Mouse (Mus musculus) forebrain, embryonic 11.5 days (tissue): ENCODE measurements around the gene Gimap8. TPM values are rescaled to one million over a fixed set of nuclear protein-coding genes. Genes with fewer than 3 reads are reported as not detected.

Experiments used
- ATAC-seq: fragments of 200-750 bp; cut with Nextera tagmentation; replicated peaks from 2 replicates; pipeline ENCODE4 v1.8.0; 2017; ENCODE audit warnings: moderate TSS enrichment; ENCODE audit not compliant: low FRiP score
- DNase-seq: peaks from one replicate; pipeline ENCODE4 v3.0.0-alpha.2; 2017; ENCODE audit warnings: low spot score
- H3K27ac ChIP-seq: fragments of 300-500 bp; sonication (generic); 2 replicates; pipeline ENCODE4 v1.5.1; 2014; ENCODE audit warnings: low read depth, low read length
- H3K27me3 ChIP-seq: fragments of 300-500 bp; sonication (generic); 2 replicates; pipeline ENCODE4 v1.6.1; 2014; ENCODE audit warnings: mild to moderate bottlenecking, low read length, mixed read lengths; ENCODE audit not compliant: control insufficient read depth, insufficient read depth
- H3K36me3 ChIP-seq: fragments of 300-500 bp; sonication (generic); 2 replicates; pipeline ENCODE4 v1.6.1; 2014; ENCODE audit warnings: mild to moderate bottlenecking, low read length, moderate library complexity, mixed read lengths; ENCODE audit not compliant: control insufficient read depth, insufficient read depth
- H3K4me1 ChIP-seq: fragments of 300-500 bp; sonication (generic); replicated peaks from 2 replicates; pipeline ENCODE4 v1.6.1; 2014; ENCODE audit warnings: low read length, mixed read lengths; ENCODE audit not compliant: control insufficient read depth, insufficient read depth
- H3K4me2 ChIP-seq: fragments of 300-500 bp; sonication (generic); 2 replicates; pipeline ENCODE4 v1.6.1; 2014; ENCODE audit warnings: low read depth, mild to moderate bottlenecking, low read length, moderate library complexity, mixed read lengths; ENCODE audit not compliant: severe bottlenecking
- H3K4me3 ChIP-seq: fragments of 300-500 bp; sonication (generic); 2 replicates; pipeline ENCODE4 v1.5.1; 2014; ENCODE audit warnings: low read depth, low read length
- H3K9ac ChIP-seq: fragments of 300-500 bp; sonication (generic); 2 replicates; pipeline ENCODE4 v1.6.1; 2014; ENCODE audit warnings: low read length
- H3K9me3 ChIP-seq: fragments of 300-500 bp; sonication (generic); 2 replicates; pipeline ENCODE4 v1.6.1; 2016; ENCODE audit warnings: low read length, mixed read lengths; ENCODE audit not compliant: control insufficient read depth
- WGBS: fragments of 180-500 bp; shearing (Covaris S2); extraction: QIAGEN DNeasy Blood & Tissue Kit; methylation state at CpG from one replicate; pipeline ENCODE4 v1.1.7; 2014; 5-methylcytosine and 5-hydroxymethylcytosine counted together
- polyA plus RNA-seq: library from polyadenylated mRNA; unstranded; fragments of >200 nt; fragmentation: Nextera tagmentation; extraction: Ambion mirVana; gene quantifications from 2 replicates; pipeline ENCODE4 v1.2.1, GENCODE M21; 2014

Gimap8 gene
- polyA plus RNA-seq, 1 experiment from 2014 or later, result 0.16 TPM

GRCm38 (mm10) chr6:48642764-48643292 is 4.2 kb upstream of the Gimap8 start:
- Histone ChIP-seq H3K27ac (no peak overlapping the region), H3K4me2 (no peak overlapping the region), H3K9ac (no peak overlapping the region), H3K36me3 (no peaks in the 10 kb centered on the region), H3K27me3 (no peaks in the 10 kb centered on the region), H3K4me1 (no peaks in the 10 kb centered on the region), H3K9me3 (no peaks in the 10 kb centered on the region), H3K4me3 (no peak overlapping the region)
- DNase-seq (no peak), ATAC-seq (no peak)
- 24% methylated on average over 4 of the region's 4 CpGs for WGBS

GRCm38 (mm10) chr6:48645660-48646308 is 1.2 kb upstream of the Gimap8 start:
- Histone ChIP-seq H3K9ac (no peak overlapping the region), H3K4me2 (no peak overlapping the region), H3K4me1 (no peaks in the 10 kb centered on the region), H3K36me3 (no peaks in the 10 kb centered on the region), H3K4me3 (no peak overlapping the region), H3K9me3 (no peaks in the 10 kb centered on the region), H3K27ac (no peak overlapping the region), H3K27me3 (no peaks in the 10 kb centered on the region)
- whole genome bisulfite sequencing, result 17% methylated on average over 12 of the region's 12 CpGs
- ATAC-seq, result 0 out of 2 replicates have a peak, but pooled peaks have one; percentile 46
- peak; percentile 80 for DNase-seq

- Histone ChIP-seq H3K4me3 (no peak overlapping the region), H3K4me2 (no peak overlapping the region), H3K4me1 (no peaks in the 10 kb centered on the region), H3K27ac (no peak overlapping the region), H3K36me3 (no peaks in the 10 kb centered on the region), H3K9ac (no peak overlapping the region), H3K9me3 (no peaks in the 10 kb centered on the region), H3K27me3 (no peaks in the 10 kb centered on the region)
- ATAC-seq (no peak), DNase-seq (no peak)
- 82% methylated on average over 4 of the region's 4 CpGs for WGBS
These were observed 734 bp upstream of the Gimap8 start for GRCm38 (mm10) chr6:48646309-48646690.

- WGBS, result 94% methylated on average over 2 of the region's 2 CpGs
- ATAC-seq (no peak), DNase-seq (no peak)
- Histone ChIP-seq H3K4me2 (no peak overlapping the region), H3K27ac (no peak overlapping the region), H3K27me3 (no peaks in the 10 kb centered on the region), H3K9me3 (no peaks in the 10 kb centered on the region), H3K9ac (no peak overlapping the region), H3K36me3 (no peaks in the 10 kb centered on the region), H3K4me3 (no peak overlapping the region), H3K4me1 (no peaks in the 10 kb centered on the region)
These were observed 577 bp downstream of the Gimap8 start for GRCm38 (mm10) chr6:48647611-48648010.

- Histone ChIP-seq H3K4me2 (no peak overlapping the region), H3K27ac (no peak overlapping the region), H3K9me3 (no peaks in the 10 kb centered on the region), H3K4me3 (no peak overlapping the region), H3K27me3 (no peaks in the 10 kb centered on the region), H3K4me1 (no peaks in the 10 kb centered on the region), H3K9ac (no peak overlapping the region), H3K36me3 (no peaks in the 10 kb centered on the region)
- ATAC-seq (no peak), DNase-seq (no peak)
- WGBS, result 84% methylated on average over 4 of the region's 4 CpGs
These were observed 1.7 kb downstream of the Gimap8 start for GRCm38 (mm10) chr6:48648779-48649178.

- Histone ChIP-seq H3K4me3 (no peak overlapping the region), H3K27me3 (no peaks in the 10 kb centered on the region), H3K4me2 (no peak overlapping the region), H3K9ac (no peak overlapping the region), H3K27ac (no peak overlapping the region), H3K4me1 (no peaks in the 10 kb centered on the region), H3K36me3 (no peaks in the 10 kb centered on the region), H3K9me3 (no peaks in the 10 kb centered on the region)
- 92% methylated on average over 9 of the region's 9 CpGs for WGBS
- DNase-seq, result no peak
- no peak for ATAC-seq
These were observed 3.0 kb downstream of the Gimap8 start for GRCm38 (mm10) chr6:48650041-48650440.

- DNase-seq (no peak), ATAC-seq (no peak)
- H3K9ac ChIP-seq, result no peak overlapping the region
- H3K27me3 ChIP-seq, result no peaks in the 10 kb centered on the region
- H3K36me3 ChIP-seq, result no peaks in the 10 kb centered on the region
- WGBS, result 80% methylated on average over 5 of the region's 5 CpGs
- no peak overlapping the region for H3K4me3 ChIP-seq
- H3K4me2 ChIP-seq, result no peak overlapping the region
- no peaks in the 10 kb centered on the region for H3K4me1 ChIP-seq
- H3K9me3 ChIP-seq, result no peaks in the 10 kb centered on the region
- no peak overlapping the region for H3K27ac ChIP-seq
These were observed 11.7 kb downstream of the Gimap8 start for GRCm38 (mm10) chr6:48658721-48659120.

GRCm38 (mm10) chr6:48664750-48665149 is 17.7 kb downstream of the Gimap8 start:
- Histone ChIP-seq H3K36me3 (no peaks in the 10 kb centered on the region), H3K27ac (no peak overlapping the region), H3K9ac (no peak overlapping the region), H3K9me3 (no peaks in the 10 kb centered on the region), H3K4me3 (no peak overlapping the region), H3K27me3 (no peaks in the 10 kb centered on the region), H3K4me2 (no peak overlapping the region), H3K4me1 (no peaks in the 10 kb centered on the region)
- DNase-seq (no peak), ATAC-seq (no peak)
- 82% methylated on average over 4 of the region's 4 CpGs for WGBS

- H3K36me3 ChIP-seq, result no peaks in the 10 kb centered on the region
- H3K4me2 ChIP-seq, result no peak overlapping the region
- no peaks in the 10 kb centered on the region for H3K4me1 ChIP-seq
- H3K9ac ChIP-seq, result no peak overlapping the region
- no peak overlapping the region for H3K27ac ChIP-seq
- H3K27me3 ChIP-seq, result no peaks in the 10 kb centered on the region
- no peak overlapping the region for H3K4me3 ChIP-seq
- H3K9me3 ChIP-seq, result no peaks in the 10 kb centered on the region
- 87% methylated on average over 9 of the region's 9 CpGs for WGBS
- DNase-seq (no peak), ATAC-seq (no peak)
These were observed 18.4 kb downstream of the Gimap8 start for GRCm38 (mm10) chr6:48665471-48665870.
